Mouse (Mus musculus) layer of hippocampus, postnatal 10 days (tissue): ENCODE data around the gene Gzma. TPM values are rescaled to one million over a fixed set of nuclear protein-coding genes. Genes with fewer than 3 reads are reported as not detected.

Experiments used
- DNase-seq, 2 experiments: peaks; one replicate each; pipeline ENCODE4 v3.0.0; 2021; ENCODE audit warnings: low spot score in 2 of 2
- total RNA-seq, 2 experiments: library from RNA; stranded (reverse); gene quantifications; 2 replicates each; pipeline ENCODE4 v1.2.3; 2021

Gzma gene
- total RNA-seq, 2 experiments from 2014 or later: not detected

DNA sequence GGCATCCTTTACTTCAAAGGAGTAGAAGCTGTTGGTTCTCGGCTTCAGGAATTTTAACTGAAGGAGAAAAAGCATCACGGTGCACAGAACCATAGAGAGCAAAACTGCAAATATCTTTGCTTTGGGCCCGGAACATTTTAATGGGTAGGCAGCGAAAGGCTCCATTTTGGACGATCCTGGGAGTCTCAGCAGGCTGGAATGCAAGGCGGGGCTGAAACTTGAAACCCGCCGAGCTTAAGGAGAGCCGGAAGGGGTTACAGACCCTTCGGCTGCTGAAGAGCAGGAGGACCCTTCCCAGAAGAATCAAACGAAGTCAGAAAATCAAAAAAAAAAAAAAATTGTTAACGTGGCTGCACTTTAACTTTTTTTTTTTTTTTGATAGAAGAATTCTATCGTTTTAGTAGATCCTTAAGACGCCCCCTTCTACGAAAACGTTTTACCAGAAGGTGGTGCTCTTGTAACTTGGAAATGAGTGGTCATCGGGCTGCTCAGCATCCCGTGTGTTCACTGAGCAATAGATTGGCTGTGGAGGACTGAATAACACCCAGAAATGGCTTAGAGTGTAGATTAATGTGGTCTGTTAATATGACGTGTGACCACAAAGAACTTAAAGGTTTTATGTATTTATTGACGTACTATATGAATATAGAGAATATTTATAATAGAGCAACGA is 54.4 kb downstream of the Gzma start, which contains the start of gene Gpx8:
Gene Gpx8, minus strand, starts transcription at position 200 of the 673 bp plus-strand sequence.
- DNase-seq: peak; percentile 33 to 47

DNA sequence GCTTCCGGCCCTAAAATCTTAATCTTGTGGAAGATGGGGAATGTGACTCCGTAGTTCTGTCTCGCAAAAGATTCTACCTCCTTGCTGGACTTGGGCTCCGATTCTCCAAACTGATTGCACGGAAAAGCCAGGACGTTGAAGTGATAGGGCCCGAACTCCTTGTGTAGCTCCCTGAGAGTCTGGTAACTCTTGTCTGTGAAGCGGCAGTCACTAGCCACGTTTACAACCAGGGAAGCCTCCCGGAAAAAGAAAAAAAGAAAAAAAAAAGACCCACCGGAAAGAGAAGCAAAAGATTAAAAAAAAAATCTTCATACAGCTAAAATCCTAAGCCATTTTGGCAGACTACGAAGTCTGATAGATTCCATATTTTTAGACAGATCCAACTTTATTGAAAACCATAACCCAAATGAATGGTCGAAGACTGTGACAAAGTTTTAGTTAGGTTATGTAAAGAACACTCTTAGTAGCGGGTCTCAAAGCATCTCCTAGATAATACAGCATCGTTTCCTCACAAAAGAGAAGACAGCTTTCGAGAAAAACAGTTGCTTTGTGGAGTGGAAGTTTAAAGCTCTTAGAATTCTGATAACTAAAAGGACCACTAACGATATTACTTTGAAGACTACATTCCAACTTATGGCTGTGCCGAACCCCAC is 55.2 kb downstream of the Gzma start:
- DNase-seq: no peak

DNA sequence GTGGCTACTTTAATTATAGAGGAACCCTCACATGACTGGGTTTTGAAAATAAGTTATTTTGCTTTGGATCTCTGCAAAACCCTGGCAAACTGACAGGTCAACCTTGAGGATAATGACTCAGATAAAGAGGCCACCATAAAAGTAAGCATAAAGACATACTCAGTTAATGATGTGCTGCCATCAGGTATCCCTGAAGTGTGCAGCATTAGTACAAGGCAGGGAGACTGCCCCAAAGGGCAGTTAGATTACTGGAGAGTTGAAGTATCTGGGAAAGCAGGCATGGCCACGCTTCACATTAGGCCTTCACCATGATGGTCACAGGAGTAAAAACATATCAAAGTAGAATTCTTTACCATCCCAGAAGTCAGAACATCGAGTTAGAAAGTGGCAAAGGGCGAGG is 55.9 kb downstream of the Gzma start:
- no peak for DNase-seq

Other genes with a start within 250 kb of the Gzma start
- 10 to 100 TPM; 41.9 to 42.6 TPM for gene Mtrex, start 173.6 kb downstream of the Gzma start, total RNA-seq
- gene Dhx29, start 173.5 kb downstream of the Gzma start, total RNA-seq: 10 to 100 TPM; 24.7 to 25.5 TPM
- 1 to 10 TPM; 1.4 to 1.7 TPM for gene Ccno, start 113.2 kb downstream of the Gzma start, total RNA-seq
- gene Mcidas, start 107.1 kb downstream of the Gzma start, total RNA-seq: under 1 TPM; 0.36 to 0.48 TPM
- gene Cdc20b, start 65.9 kb downstream of the Gzma start, total RNA-seq: under 1 TPM in 1 of 2 experiments, not detected in 1; 0.30 TPM
- gene Gpx8, start 54.6 kb downstream of the Gzma start, total RNA-seq: 10 to 100 TPM; 15.5 to 18.5 TPM
- gene Esm1, start 108.7 kb upstream of the Gzma start, total RNA-seq: 1 to 10 TPM in 1 of 2 experiments, under 1 TPM in 1; 0.56 to 1.2 TPM
- gene Gzmk, start 124.9 kb upstream of the Gzma start, total RNA-seq: under 1 TPM in 1 of 2 experiments, not detected in 1; 0.25 TPM
- gene BC067074, start 192.2 kb upstream of the Gzma start, total RNA-seq: 1 to 10 TPM; 1.8 to 2.3 TPM